Mouse (Mus musculus) lung, embryonic 16.5 days (tissue): ENCODE data around the gene Cdkn1c. TPM values are rescaled to one million over a fixed set of nuclear protein-coding genes. Genes with fewer than 3 reads are reported as not detected.

Experiments
- ATAC-seq: fragments of 200-750 bp; cut with Nextera tagmentation; 2 replicates; pipeline ENCODE4 v1.8.0; 2017; ENCODE audit warnings: low read depth, mild to moderate bottlenecking, moderate library complexity
- H3K27ac ChIP-seq: fragments of 300-500 bp; sonication (generic); 2 replicates; pipeline ENCODE4 v1.5.1; 2014; ENCODE audit warnings: mild to moderate bottlenecking, control low read depth, low read length
- H3K27me3 ChIP-seq: fragments of 300-500 bp; sonication (generic); 2 replicates; pipeline ENCODE4 v1.6.1; 2014; ENCODE audit warnings: low read depth, low read length, mixed read lengths; ENCODE audit not compliant: control insufficient read depth, insufficient read depth
- H3K36me3 ChIP-seq: fragments of 300-500 bp; sonication (generic); 2 replicates; pipeline ENCODE4 v1.6.1; 2014; ENCODE audit warnings: low read length; ENCODE audit not compliant: control insufficient read depth, insufficient read depth
- H3K4me1 ChIP-seq: fragments of 300-500 bp; sonication (generic); replicated peaks from 2 replicates; pipeline ENCODE4 v1.6.1; 2014; ENCODE audit warnings: low read length, mixed read lengths; ENCODE audit not compliant: control insufficient read depth, insufficient read depth
- H3K4me2 ChIP-seq: fragments of 300-500 bp; sonication (generic); 2 replicates; pipeline ENCODE4 v1.6.1; 2014; ENCODE audit warnings: low read depth, low read length, control low read depth
- H3K4me3 ChIP-seq: fragments of 300-500 bp; sonication (generic); 2 replicates; pipeline ENCODE4 v1.5.1; 2014; ENCODE audit warnings: mild to moderate bottlenecking, low read length, control low read depth
- H3K9ac ChIP-seq: fragments of 300-500 bp; sonication (generic); 2 replicates; pipeline ENCODE4 v1.6.1; 2014; ENCODE audit warnings: low read length, control low read depth
- H3K9me3 ChIP-seq: fragments of 300-500 bp; sonication (generic); 2 replicates; pipeline ENCODE4 v1.6.1; 2016; ENCODE audit warnings: low read length; ENCODE audit not compliant: control insufficient read depth
- WGBS: fragments of 180-500 bp; shearing (Covaris S2); extraction: QIAGEN DNeasy Blood & Tissue Kit; methylation state at CpG from one replicate; pipeline ENCODE4 v1.1.7; 2014; 5-methylcytosine and 5-hydroxymethylcytosine counted together
- polyA plus RNA-seq: library from polyadenylated mRNA; unstranded; fragments of >200 nt; fragmentation: Nextera tagmentation; extraction: Ambion mirVana; gene quantifications from 2 replicates; pipeline ENCODE4 v1.2.1, GENCODE M21; 2015

The Cdkn1c gene
- polyA plus RNA-seq, 1 experiment from 2014 or later: 434 TPM

DNA sequence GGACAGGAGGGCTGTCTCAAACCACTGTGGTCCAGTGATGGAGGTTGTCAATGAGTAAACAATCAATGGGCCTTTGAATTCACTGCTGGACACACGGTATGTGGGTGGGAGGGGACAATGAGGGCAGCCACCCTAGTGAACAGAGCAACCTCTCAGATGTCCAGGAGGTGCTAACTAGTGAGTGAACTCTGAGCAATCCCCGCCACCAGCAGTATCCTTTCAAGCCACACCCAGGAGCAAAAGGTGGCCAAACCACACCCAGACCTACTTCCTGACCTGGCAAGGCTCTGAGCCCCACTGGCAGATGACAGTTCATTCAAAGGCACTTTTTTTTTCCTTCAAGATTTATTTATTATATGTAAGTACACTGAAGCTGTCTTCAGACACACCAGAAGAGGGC is 40.1 kb upstream of the Cdkn1c start:
- Histone ChIP-seq H3K4me3 (no peak overlapping the region), H3K9me3 (no peaks in the 10 kb centered on the region), H3K4me1 (peaks cover 12% of the 10 kb centered on the region), H3K36me3 (no peaks in the 10 kb centered on the region), H3K27ac (no peak overlapping the region), H3K27me3 (peaks cover 34% of the 10 kb centered on the region), H3K4me2 (no peak overlapping the region), H3K9ac (no peak overlapping the region)
- ATAC-seq: no peak
- WGBS: 46% methylated on average over 2 of the region's 2 CpGs

DNA sequence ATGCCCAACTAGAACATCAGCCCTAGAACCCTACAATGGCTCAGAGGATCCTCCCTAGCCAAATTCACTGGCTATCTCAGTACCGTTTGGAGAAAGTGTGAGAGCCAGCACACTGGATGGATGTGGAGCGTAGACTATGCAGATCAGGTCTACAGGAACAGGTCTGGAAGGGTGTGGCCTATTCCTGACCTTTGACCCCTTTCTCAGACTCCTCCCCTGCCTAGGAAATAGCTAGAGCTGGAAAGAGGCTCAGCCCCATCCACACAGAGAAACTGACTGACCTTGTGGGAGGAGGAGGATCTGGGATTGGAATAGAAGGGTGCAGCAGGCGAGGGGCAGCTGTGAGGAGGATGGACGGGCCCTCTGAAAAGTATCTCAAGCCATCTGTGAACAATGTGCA is 37.7 kb upstream of the Cdkn1c start:
- 92% methylated on average over 4 of the region's 4 CpGs for WGBS
- Histone ChIP-seq H3K27me3 (peaks cover 27% of the 10 kb centered on the region), H3K4me3 (no peak overlapping the region), H3K9ac (no peak overlapping the region), H3K9me3 (no peaks in the 10 kb centered on the region), H3K36me3 (no peaks in the 10 kb centered on the region), H3K4me1 (peaks cover 12% of the 10 kb centered on the region), H3K27ac (no peak overlapping the region), H3K4me2 (no peak overlapping the region)
- no peak for ATAC-seq

DNA sequence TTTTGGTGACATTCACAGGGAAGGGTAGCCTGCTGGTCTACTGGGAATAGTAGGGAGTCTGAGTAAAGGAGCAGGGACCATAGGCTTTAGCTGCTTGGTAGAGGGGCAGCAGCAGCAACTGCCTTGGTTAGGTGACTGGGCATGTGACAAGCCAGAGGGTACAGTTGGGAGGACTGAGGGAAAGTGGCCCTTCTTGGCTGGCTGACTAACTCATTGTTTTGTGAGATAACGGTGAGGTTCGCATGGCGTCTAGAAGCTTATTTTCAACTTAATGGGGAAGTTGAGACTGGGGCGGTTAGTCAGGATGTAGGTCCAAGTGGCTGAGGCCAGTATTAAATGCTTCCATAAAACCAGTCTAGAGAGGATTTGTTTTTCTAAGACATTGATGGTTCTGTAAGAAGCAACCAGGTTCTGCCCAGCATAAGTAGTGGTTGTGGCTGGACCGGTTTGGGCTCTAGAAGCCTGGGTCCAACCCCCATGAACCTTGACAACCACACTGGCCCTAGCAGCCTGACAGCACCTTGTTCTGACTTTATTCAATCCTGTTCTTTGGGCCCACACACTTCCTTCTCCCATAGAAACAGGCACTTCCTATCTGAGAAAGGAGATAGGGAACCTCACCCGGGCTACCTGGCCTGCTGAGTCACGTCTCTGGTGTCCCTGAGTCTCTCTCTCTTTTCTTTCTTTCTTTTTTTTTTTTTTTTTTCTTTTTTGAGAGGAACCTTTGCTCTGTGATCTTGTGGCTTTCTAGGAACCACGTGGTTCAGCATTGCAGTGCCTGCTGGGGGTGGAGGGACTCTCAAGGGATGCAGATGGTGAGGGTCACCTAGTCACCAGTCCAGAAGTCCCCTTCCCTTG is 34.5 kb upstream of the Cdkn1c start:
- Histone ChIP-seq H3K36me3 (no peaks in the 10 kb centered on the region), H3K4me3 (no peak overlapping the region), H3K4me2 (no peak overlapping the region), H3K27me3 (no peaks in the 10 kb centered on the region; the same call in 1 of the 2 replicates), H3K4me1 (no peaks in the 10 kb centered on the region), H3K27ac (no peak overlapping the region), H3K9ac (no peak overlapping the region), H3K9me3 (no peaks in the 10 kb centered on the region)
- WGBS: 71% methylated on average over 8 of the region's 8 CpGs
- ATAC-seq: no peak

DNA sequence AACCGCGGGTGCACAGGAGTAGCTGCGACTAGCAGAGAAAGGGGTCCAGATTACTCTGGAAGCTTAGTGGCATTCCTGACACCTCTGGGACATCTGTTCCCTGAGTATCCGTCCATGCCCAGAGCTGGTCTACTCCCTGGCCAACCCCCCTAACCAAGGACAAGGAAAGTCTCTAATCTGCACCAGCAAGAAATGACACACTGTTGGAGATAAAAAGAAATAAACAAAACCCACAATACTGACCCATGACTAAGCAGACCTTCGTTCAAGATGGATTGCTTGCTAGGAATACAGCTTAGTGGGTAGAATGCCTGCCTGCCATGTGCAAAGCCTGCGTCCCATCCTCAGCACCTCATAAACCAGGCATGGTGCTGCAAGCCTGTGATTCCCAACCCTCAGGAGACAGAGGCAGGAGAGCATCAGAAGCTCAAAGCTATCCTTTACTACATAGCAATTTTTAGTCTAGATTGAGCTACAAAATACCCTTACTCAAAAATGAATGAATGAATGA is 32.8 kb upstream of the Cdkn1c start:
- H3K9me3 ChIP-seq: no peaks in the 10 kb centered on the region
- peak; percentile 46; the same call in 1 of the 2 replicates for ATAC-seq
- H3K36me3 ChIP-seq: no peaks in the 10 kb centered on the region
- no peak overlapping the region for H3K4me2 ChIP-seq
- H3K27ac ChIP-seq: no peak overlapping the region
- H3K27me3 ChIP-seq: no peaks in the 10 kb centered on the region; the same call in 1 of the 2 replicates
- no peak overlapping the region for H3K9ac ChIP-seq
- no peaks in the 10 kb centered on the region for H3K4me1 ChIP-seq
- H3K4me3 ChIP-seq: no peak overlapping the region
- WGBS: 46% methylated on average over 6 of the region's 6 CpGs

DNA sequence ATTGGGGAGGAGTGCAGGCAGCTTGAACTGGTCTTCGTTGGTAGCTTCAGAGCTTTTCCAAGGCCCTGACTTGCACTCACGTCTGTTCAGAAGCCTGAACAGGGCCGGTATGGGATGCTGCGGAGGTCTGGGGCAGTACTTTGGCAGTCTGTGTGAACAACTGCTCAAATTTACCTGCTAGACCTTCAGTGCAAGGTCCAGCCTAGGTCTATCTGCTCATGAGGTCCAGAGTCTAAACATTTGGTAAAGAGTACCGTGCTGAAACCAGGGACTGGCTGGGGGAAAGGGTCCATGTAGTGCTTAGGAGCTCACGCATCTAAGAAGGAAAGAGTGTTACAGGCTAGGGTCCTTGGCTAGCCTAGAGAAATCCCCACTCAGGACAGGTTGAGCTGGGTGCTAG is 28.9 kb upstream of the Cdkn1c start:
- H3K4me2 ChIP-seq: no peak overlapping the region
- H3K36me3 ChIP-seq: no peaks in the 10 kb centered on the region
- ATAC-seq: no peak
- no peak overlapping the region for H3K27ac ChIP-seq
- no peak overlapping the region for H3K9ac ChIP-seq
- 76% methylated on average over 6 of the region's 6 CpGs for WGBS
- H3K9me3 ChIP-seq: no peaks in the 10 kb centered on the region
- H3K4me3 ChIP-seq: no peak overlapping the region
- no peaks in the 10 kb centered on the region for H3K27me3 ChIP-seq
- no peaks in the 10 kb centered on the region for H3K4me1 ChIP-seq

DNA sequence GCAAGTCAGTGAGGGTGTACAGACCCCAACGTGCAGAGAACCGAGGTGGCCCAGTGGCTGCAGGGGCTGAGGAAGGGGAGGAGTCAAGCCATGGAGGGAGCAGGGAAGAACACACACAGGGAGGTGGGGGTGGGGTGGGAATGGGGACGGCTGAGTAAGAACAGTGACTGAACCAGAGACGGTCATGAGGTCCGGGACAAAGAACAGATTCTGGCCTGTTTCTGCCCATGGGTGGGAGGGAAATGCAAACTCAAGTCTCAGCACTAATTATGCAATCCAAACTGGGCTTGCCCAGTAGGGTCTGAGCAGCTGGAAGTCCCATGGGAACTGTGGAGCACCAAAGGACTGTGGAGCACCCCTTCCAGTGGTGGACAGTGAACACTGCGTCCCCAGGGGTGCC is 21.7 kb upstream of the Cdkn1c start:
- Histone ChIP-seq H3K4me3 (no peak overlapping the region), H3K27me3 (no peaks in the 10 kb centered on the region; the same call in 1 of the 2 replicates), H3K9me3 (no peaks in the 10 kb centered on the region), H3K27ac (no peak overlapping the region), H3K4me2 (no peak overlapping the region), H3K36me3 (no peaks in the 10 kb centered on the region), H3K4me1 (no peaks in the 10 kb centered on the region), H3K9ac (no peak overlapping the region)
- 0 out of 2 replicates have a peak, but pooled peaks have one; percentile 23 for ATAC-seq
- 9% methylated on average over 6 of the region's 6 CpGs for WGBS

DNA sequence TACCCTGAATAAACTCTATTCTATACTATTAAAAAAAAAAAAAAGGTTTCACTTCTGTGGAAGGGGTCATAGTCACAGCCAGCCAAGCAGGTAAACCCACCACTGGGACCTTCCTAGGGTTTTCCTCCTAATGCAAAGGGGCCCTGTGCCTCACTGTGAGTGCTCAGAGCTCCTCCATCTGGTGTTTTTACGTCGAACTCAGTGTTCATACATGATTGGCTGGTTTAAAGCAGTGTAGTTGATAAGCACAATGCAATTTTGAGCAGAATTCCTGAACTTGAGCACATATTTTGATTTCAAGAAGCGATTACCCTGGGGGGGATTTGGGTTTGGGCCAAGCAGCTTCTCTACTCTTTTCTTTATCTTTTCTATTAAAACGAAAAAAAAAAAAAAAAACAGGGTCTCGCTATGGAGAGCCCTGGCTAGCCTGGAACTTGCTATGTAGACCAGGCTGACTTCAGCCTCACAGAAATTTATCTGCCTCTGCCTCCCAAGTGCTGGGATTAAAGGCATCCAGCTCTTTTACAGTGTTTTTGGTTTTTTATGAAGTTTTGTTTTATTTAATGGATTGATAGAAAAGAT is 21.0 kb upstream of the Cdkn1c start:
- H3K27ac ChIP-seq: no peak overlapping the region
- no peaks in the 10 kb centered on the region for H3K9me3 ChIP-seq
- no peaks in the 10 kb centered on the region for H3K36me3 ChIP-seq
- no peaks in the 10 kb centered on the region; the same call in 1 of the 2 replicates for H3K27me3 ChIP-seq
- no peak overlapping the region for H3K9ac ChIP-seq
- 34% methylated on average over 5 of the region's 5 CpGs for WGBS
- ATAC-seq: no peak
- H3K4me1 ChIP-seq: no peaks in the 10 kb centered on the region
- H3K4me3 ChIP-seq: no peak overlapping the region
- no peak overlapping the region for H3K4me2 ChIP-seq

DNA sequence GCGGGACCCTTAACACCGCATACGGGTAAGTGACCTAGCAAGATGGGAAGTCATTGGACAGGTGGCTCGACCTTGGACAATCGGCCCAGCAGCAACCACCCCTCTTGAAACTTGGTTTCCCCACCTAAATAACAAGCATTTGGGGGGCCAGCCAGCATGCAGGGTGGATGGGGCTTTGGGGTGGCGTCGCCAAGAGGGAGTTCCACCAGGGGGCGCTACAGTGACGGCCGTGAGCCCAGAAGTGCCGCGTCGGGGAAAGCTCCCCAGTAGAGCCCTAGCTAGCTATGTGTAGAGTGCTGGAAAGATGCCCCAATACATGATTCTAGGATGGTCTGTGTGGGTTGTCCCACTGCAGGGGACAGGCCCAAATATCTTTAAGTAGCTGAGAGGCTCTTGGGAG is 19.6 kb upstream of the Cdkn1c start:
- Histone ChIP-seq H3K4me2 (no peak overlapping the region), H3K27ac (no peak overlapping the region), H3K9me3 (no peaks in the 10 kb centered on the region), H3K4me3 (no peak overlapping the region), H3K4me1 (no peaks in the 10 kb centered on the region), H3K36me3 (no peaks in the 10 kb centered on the region), H3K9ac (no peak overlapping the region), H3K27me3 (no peaks in the 10 kb centered on the region; the same call in 1 of the 2 replicates)
- peak; percentile 41 for ATAC-seq
- WGBS: 26% methylated on average over 13 of the region's 13 CpGs

DNA sequence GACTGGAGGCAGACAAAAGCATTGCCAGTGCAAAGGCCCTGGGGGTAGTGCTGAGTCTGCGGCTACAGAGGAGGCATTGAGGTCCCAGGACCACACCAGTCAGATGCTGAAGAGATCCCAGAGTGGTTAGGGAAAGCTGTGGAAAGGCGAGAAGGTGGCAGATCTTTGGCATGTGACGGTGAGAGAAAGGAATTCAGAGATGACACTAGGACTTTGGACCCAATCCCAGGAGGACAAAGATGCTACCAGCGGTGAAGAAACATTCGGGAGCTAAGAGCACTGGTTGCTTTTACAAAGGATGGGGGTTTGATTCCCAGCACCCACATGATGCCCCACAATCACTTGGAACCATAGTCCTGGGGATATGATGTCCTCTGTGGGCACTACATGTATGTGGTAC is 16.9 kb upstream of the Cdkn1c start:
- H3K36me3 ChIP-seq: no peaks in the 10 kb centered on the region
- H3K9ac ChIP-seq: no peak overlapping the region
- no peak overlapping the region for H3K4me2 ChIP-seq
- H3K9me3 ChIP-seq: no peaks in the 10 kb centered on the region
- no peak for ATAC-seq
- no peak overlapping the region for H3K27ac ChIP-seq
- WGBS: 83% methylated on average over 5 of the region's 5 CpGs
- no peaks in the 10 kb centered on the region; the same call in 1 of the 2 replicates for H3K27me3 ChIP-seq
- no peaks in the 10 kb centered on the region for H3K4me1 ChIP-seq
- H3K4me3 ChIP-seq: no peak overlapping the region
